Mouse (Mus musculus) MEL (cell line): ENCODE measurements at regions not wholly inside any gene's neighbourhood (a gene's known extent, or its start where the extent isn't known, plus 50 kb on each side); places are given as distances from the start of the nearest gene placed in this dataset.

Experiments used
- DNase-seq: peaks from one replicate; pipeline ENCODE4 v3.0.0; 2011; ENCODE audit warnings: low read depth, low spot score
- H3K27ac ChIP-seq: 2 replicates; pipeline ENCODE4 v1.5.1; 2012; ENCODE audit warnings: low read depth, mild to moderate bottlenecking, control low read depth, low read length, moderate library complexity; ENCODE audit not compliant: control insufficient read depth
- H3K27me3 ChIP-seq, 2 experiments: fragments of 150-350 bp in 1 of 2; sonication (generic) in 1 of 2; 2 replicates each; pipeline ENCODE4 v1.6.1; 2012; ENCODE audit warnings: low read length in 2 of 2, mild to moderate bottlenecking in 2 of 2, improper control_type of control experiment in 1 of 2, moderate library complexity in 1 of 2; ENCODE audit not compliant: insufficient read depth in 2 of 2, control insufficient read depth in 1 of 2
- H3K36me3 ChIP-seq, 2 experiments: 2 replicates each; pipeline ENCODE4 v1.6.1; 2012 to 2014; ENCODE audit warnings: low read length in 2 of 2, improper control_type of control experiment in 1 of 2, inconsistent platforms in 1 of 2, mild to moderate bottlenecking in 1 of 2; ENCODE audit not compliant: insufficient read depth in 2 of 2, control insufficient read depth in 1 of 2
- H3K4me1 ChIP-seq, 2 experiments: fragments of 150-350 bp in 1 of 2; sonication (generic) in 1 of 2; 2 replicates each; pipeline ENCODE4 v1.6.1; 2012; ENCODE audit warnings: low read length in 2 of 2, improper control_type of control experiment in 1 of 2, mild to moderate bottlenecking in 1 of 2; ENCODE audit not compliant: insufficient read depth in 2 of 2, control insufficient read depth in 1 of 2
- H3K4me3 ChIP-seq, 2 experiments: fragments of 150-350 bp in 1 of 2; sonication (generic) in 1 of 2; 2 replicates each; pipeline ENCODE4 v1.5.1; 2012; ENCODE audit warnings: low read depth in 2 of 2, low read length in 2 of 2, mild to moderate bottlenecking in 2 of 2, moderate library complexity in 2 of 2, control low read depth in 1 of 2, improper control_type of control experiment in 1 of 2; ENCODE audit not compliant: control insufficient read depth in 1 of 2, insufficient read depth in 1 of 2
- H3K79me2 ChIP-seq: 2 replicates; pipeline ENCODE4 v1.6.1; 2012; ENCODE audit warnings: mild to moderate bottlenecking, low read length, moderate library complexity; ENCODE audit not compliant: control insufficient read depth, poor library complexity, insufficient read depth
- H3K9ac ChIP-seq: 2 replicates; pipeline ENCODE4 v1.6.1; 2012; ENCODE audit warnings: low read depth, mild to moderate bottlenecking, control low read depth, low read length, moderate library complexity; ENCODE audit not compliant: control insufficient read depth, poor library complexity, severe bottlenecking
- H3K9me3 ChIP-seq: fragments of 150-350 bp; sonication (generic); replicated peaks from 2 replicates; pipeline ENCODE4 v1.6.1; 2012; ENCODE audit warnings: mild to moderate bottlenecking, low read length, improper control_type of control experiment, moderate library complexity; ENCODE audit not compliant: insufficient read depth
- BHLHE40 ChIP-seq: IDR thresholded peaks from 2 replicates; pipeline ENCODE4 v1.6.1; 2012; ENCODE audit warnings: low read depth, mild to moderate bottlenecking, inconsistent platforms, low read length, improper control_type of control experiment, borderline replicate concordance
- CHD1 ChIP-seq: IDR thresholded peaks from 2 replicates; pipeline ENCODE4 v1.6.1; 2012; ENCODE audit warnings: low read depth, mild to moderate bottlenecking, inconsistent platforms, low read length, improper control_type of control experiment
- CHD2 ChIP-seq: IDR thresholded peaks from 2 replicates; pipeline ENCODE4 v1.6.1; 2011; ENCODE audit warnings: low read length, improper control_type of control experiment
- ELF1 ChIP-seq: IDR thresholded peaks from 2 replicates; pipeline ENCODE4 v1.6.1; 2014; ENCODE audit warnings: low read depth, mild to moderate bottlenecking, inconsistent platforms, low read length, improper control_type of control experiment, moderate library complexity
- EP300 ChIP-seq, 2 experiments: IDR thresholded peaks; 2 replicates each; pipeline ENCODE4 v1.6.1; 2011; ENCODE audit warnings: improper control_type of control experiment in 2 of 2, low read length in 2 of 2, low read depth in 1 of 2, mild to moderate bottlenecking in 1 of 2
- ETS1 ChIP-seq: IDR thresholded peaks from 2 replicates; pipeline ENCODE4 v1.6.1; 2012; ENCODE audit warnings: low read depth, mild to moderate bottlenecking, inconsistent platforms, low read length, improper control_type of control experiment, moderate library complexity
- GABPA ChIP-seq: IDR thresholded peaks from 2 replicates; pipeline ENCODE4 v1.6.1; 2012; ENCODE audit warnings: low read depth, mild to moderate bottlenecking, inconsistent platforms, low read length, improper control_type of control experiment, moderate library complexity
- KAT2A ChIP-seq: conservative IDR thresholded peaks from 2 replicates; pipeline ENCODE4 v1.6.1; 2012; ENCODE audit warnings: low read depth, low read length, improper control_type of control experiment, inconsistent platforms
- MAX ChIP-seq: IDR thresholded peaks from 2 replicates; pipeline ENCODE4 v1.6.1; 2011; ENCODE audit warnings: low read length, improper control_type of control experiment
- MAZ ChIP-seq: IDR thresholded peaks from 2 replicates; pipeline ENCODE4 v1.6.1; 2012; ENCODE audit warnings: low read depth, mild to moderate bottlenecking, inconsistent platforms, low read length, improper control_type of control experiment
- MEF2A ChIP-seq: IDR thresholded peaks from 2 replicates; pipeline ENCODE4 v1.6.1; 2014; ENCODE audit warnings: low read depth, mild to moderate bottlenecking, inconsistent platforms, low read length, improper control_type of control experiment; ENCODE audit not compliant: poor library complexity, insufficient replicate concordance, severe bottlenecking; ENCODE audit errors: extremely low read depth
- MXI1 ChIP-seq: IDR thresholded peaks from 2 replicates; pipeline ENCODE4 v1.6.1; 2011; ENCODE audit warnings: mild to moderate bottlenecking, low read depth, low read length, improper control_type of control experiment
- MYB ChIP-seq: IDR thresholded peaks from 2 replicates; pipeline ENCODE4 v1.6.1; 2011; ENCODE audit warnings: mild to moderate bottlenecking, low read depth, low read length, improper control_type of control experiment
- MYC ChIP-seq: IDR thresholded peaks from 2 replicates; pipeline ENCODE4 v1.6.1; 2011; ENCODE audit warnings: low read depth, mild to moderate bottlenecking, low read length, improper control_type of control experiment, moderate library complexity
- NELFE ChIP-seq: IDR thresholded peaks from 2 replicates; pipeline ENCODE4 v1.6.1; 2011; ENCODE audit warnings: low read depth, low read length, improper control_type of control experiment
- POLR2AphosphoS2 ChIP-seq: IDR thresholded peaks from 2 replicates; pipeline ENCODE4 v1.6.1; 2011; ENCODE audit warnings: low read length, improper control_type of control experiment
- POLR2AphosphoS5 ChIP-seq: IDR thresholded peaks from 2 replicates; pipeline ENCODE4 v1.6.1; 2012; ENCODE audit warnings: low read depth, borderline replicate concordance, mild to moderate bottlenecking, inconsistent platforms, low read length, moderate library complexity, mixed read lengths
- RAD21 ChIP-seq: IDR thresholded peaks from 2 replicates; pipeline ENCODE4 v1.6.1; 2011; ENCODE audit warnings: mild to moderate bottlenecking, low read depth, low read length, improper control_type of control experiment
- RCOR1 ChIP-seq: IDR thresholded peaks from 2 replicates; pipeline ENCODE4 v1.6.1; 2012; ENCODE audit warnings: low read depth, mild to moderate bottlenecking, inconsistent platforms, low read length, improper control_type of control experiment
- SMC3 ChIP-seq: IDR thresholded peaks from 2 replicates; pipeline ENCODE4 v1.6.1; 2011; ENCODE audit warnings: low read depth, low read length, improper control_type of control experiment
- TBP ChIP-seq: IDR thresholded peaks from 2 replicates; pipeline ENCODE4 v1.8.0; 2011; ENCODE audit warnings: low read depth, low read length, improper control_type of control experiment
- USF1 ChIP-seq: IDR thresholded peaks from 2 replicates; pipeline ENCODE4 v1.6.1; 2014; ENCODE audit warnings: low read depth, mild to moderate bottlenecking, inconsistent platforms, low read length, improper control_type of control experiment, moderate library complexity
- USF2 ChIP-seq, 2 experiments: IDR thresholded peaks; 2 replicates each; pipeline ENCODE4 v1.6.1; 2011 to 2012; ENCODE audit warnings: improper control_type of control experiment in 2 of 2, low read length in 2 of 2, borderline replicate concordance in 1 of 2, inconsistent platforms in 1 of 2, low read depth in 1 of 2, mild to moderate bottlenecking in 1 of 2; ENCODE audit not compliant: insufficient read depth in 1 of 2
- ZC3H11A ChIP-seq: IDR thresholded peaks from 2 replicates; pipeline ENCODE4 v1.6.1; 2012; ENCODE audit warnings: low read depth, mild to moderate bottlenecking, inconsistent platforms, low read length, improper control_type of control experiment
- ZKSCAN1 ChIP-seq: IDR thresholded peaks from 2 replicates; pipeline ENCODE4 v1.6.1; 2012; ENCODE audit warnings: low read depth, mild to moderate bottlenecking, inconsistent platforms, low read length, improper control_type of control experiment, moderate library complexity
- ZNF384 ChIP-seq: IDR thresholded peaks from 2 replicates; pipeline ENCODE4 v1.6.1; 2012; ENCODE audit warnings: low read depth, mild to moderate bottlenecking, inconsistent platforms, low read length, improper control_type of control experiment

DNA sequence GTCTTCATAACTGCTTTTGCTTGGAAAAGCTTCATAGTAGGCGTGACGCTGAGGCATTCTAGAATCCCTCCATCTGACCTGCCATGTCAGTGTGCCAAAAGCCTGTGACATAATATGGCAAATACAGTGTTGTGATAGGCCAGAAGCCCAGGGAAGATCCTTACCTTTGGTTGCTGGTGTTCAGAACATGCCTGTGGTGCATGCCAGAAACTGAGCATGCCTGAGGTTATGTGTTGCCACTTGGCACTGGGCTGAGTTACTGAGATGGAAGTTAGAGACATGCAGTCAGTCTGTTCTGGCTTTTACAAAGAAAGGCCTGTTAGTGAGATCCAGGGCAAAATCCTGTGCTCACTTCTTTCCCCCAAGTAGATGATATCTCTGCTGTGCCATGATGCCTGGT is 412.7 kb upstream of the Gm11042 start:
- no peak for DNase-seq
- TF ChIP-seq SMC3 (no peak), EP300 (IDR thresholded peaks at IDR 0.05; ENCODE audit: low read depth in 1 of 2, low read length in 2 of 2) (no peak), CHD2 (no peak), NELFE (no peak), MXI1 (no peak), POLR2AphosphoS5 (no peak), KAT2A (no peak), ETS1 (no peak), RAD21 (no peak), ZKSCAN1 (no peak)
- TF ChIP-seq, all 39 proteins: peak for 0
- Histone ChIP-seq H3K27me3 (no peaks in the 10 kb centered on the region), H3K36me3 (no peaks in the 10 kb centered on the region), H3K4me1 (no peaks in the 10 kb centered on the region), H3K27ac (no peak overlapping the region), H3K9me3 (no peaks in the 10 kb centered on the region), H3K79me2 (no peaks in the 10 kb centered on the region), H3K4me3 (no peak overlapping the region), H3K9ac (no peak overlapping the region)

DNA sequence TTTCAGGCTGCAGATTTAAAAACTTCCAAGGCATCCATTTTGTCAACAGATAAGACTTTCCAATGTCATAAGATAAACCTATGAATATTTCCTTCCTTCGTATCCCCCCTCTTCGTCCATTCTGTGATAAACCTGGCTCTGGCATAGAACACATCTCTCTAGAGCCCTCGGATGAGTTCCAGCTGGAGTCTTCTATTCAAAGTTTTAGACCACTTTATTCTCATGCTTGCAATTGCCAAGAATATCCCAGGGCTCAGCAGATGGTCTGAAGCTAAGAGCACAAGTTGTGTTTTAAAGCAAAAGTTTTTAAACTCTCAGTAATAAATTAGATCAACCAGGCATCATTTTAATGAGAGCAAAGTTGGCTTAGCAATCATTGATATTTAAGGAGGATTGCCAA is 363.0 kb upstream of the Gm11042 start:
- Histone ChIP-seq H3K9ac (no peak overlapping the region), H3K4me1 (no peaks in the 10 kb centered on the region), H3K9me3 (no peaks in the 10 kb centered on the region), H3K36me3 (no peaks in the 10 kb centered on the region), H3K79me2 (no peaks in the 10 kb centered on the region), H3K4me3 (no peak overlapping the region), H3K27me3 (no peaks in the 10 kb centered on the region), H3K27ac (no peak overlapping the region)
- TF ChIP-seq MAZ (no peak), MYB (no peak), ETS1 (no peak), CHD1 (no peak), ZNF384 (no peak), MYC (no peak), KAT2A (no peak), POLR2AphosphoS2 (no peak), MEF2A (no peak), ELF1 (no peak), BHLHE40 (no peak), MAX (no peak), ZC3H11A (no peak), ZKSCAN1 (no peak), EP300 (IDR thresholded peaks at IDR 0.05; ENCODE audit: low read depth in 1 of 2, low read length in 2 of 2) (no peak), USF2 (IDR thresholded peaks at IDR 0.05; ENCODE audit: borderline replicate concordance in 1 of 2, insufficient read depth in 1 of 2, low read depth in 1 of 2, low read length in 2 of 2) (no peak), RCOR1 (no peak), USF1 (no peak), GABPA (no peak), TBP (no peak)
- no peak for DNase-seq
